Mouse (Mus musculus): ENCODE data around the gene Kif1bp. TPM values are rescaled to one million over a fixed set of nuclear protein-coding genes. Genes with fewer than 3 reads are reported as not detected.

Gene Kif1bp
- polyA plus RNA-seq, 1 experiment from 2014 or later: 62.5 TPM

GRCm38 (mm10) chr10:62549523-62550166, 28.6 kb downstream of the Kif1bp start:
- Histone ChIP-seq H3K27me3 (ENCODE audit: control insufficient read depth, insufficient read depth, low read length) (no peaks in the 10 kb centered on the region), H3K36me3 (ENCODE audit: control insufficient read depth, insufficient read depth, low read length) (no peaks in the 10 kb centered on the region), H3K4me2 (ENCODE audit: low read depth) (no peak overlapping the region), H3K9me3 (ENCODE audit: control insufficient read depth, low read length) (no peaks in the 10 kb centered on the region), H3K27ac (ENCODE audit: low read depth, low read length) (no peak overlapping the region), H3K4me1 (ENCODE audit: control insufficient read depth, insufficient read depth, low read length) (no peaks in the 10 kb centered on the region), H3K9ac (ENCODE audit: low read length) (no peak overlapping the region), H3K4me3 (ENCODE audit: low read depth, low read length) (no peak overlapping the region)
- 33% methylated on average over 13 of the region's 16 CpGs for WGBS
- ATAC-seq (ENCODE audit: insufficient read depth, low FRiP score, low TSS enrichment): no peak
- peak; percentile 67 for DNase-seq (ENCODE audit: low spot score)

DNA sequence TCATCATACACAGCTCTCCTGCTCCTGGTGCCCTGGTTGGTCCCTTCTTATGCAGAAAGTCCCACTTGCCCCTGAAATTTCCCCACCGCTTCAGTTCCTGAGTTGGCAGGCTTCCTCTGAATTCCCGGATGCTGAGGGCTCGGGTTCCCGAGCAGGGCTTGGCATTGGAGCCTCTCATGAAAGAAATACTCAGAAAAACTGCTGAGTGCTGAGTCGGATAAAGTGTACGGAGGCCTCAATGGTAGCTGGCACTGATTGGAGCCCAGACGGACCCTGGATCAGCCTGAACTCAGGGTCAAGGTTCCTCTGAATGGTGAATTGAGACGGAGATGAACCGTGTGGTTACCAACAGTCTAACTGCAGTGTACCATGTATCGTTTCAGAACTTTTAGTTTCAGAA, 31.8 kb downstream of the Kif1bp start:
- WGBS: 87% methylated on average over 10 of the region's 10 CpGs
- ATAC-seq (ENCODE audit: insufficient read depth, low FRiP score, low TSS enrichment): no peak
- no peak overlapping the region for H3K4me3 ChIP-seq (ENCODE audit: low read depth, low read length)
- H3K4me2 ChIP-seq (ENCODE audit: low read depth): no peak overlapping the region
- no peaks in the 10 kb centered on the region for H3K27me3 ChIP-seq (ENCODE audit: control insufficient read depth, insufficient read depth, low read length)
- no peaks in the 10 kb centered on the region for H3K36me3 ChIP-seq (ENCODE audit: control insufficient read depth, insufficient read depth, low read length)
- no peak overlapping the region for H3K27ac ChIP-seq (ENCODE audit: low read depth, low read length)
- no peaks in the 10 kb centered on the region for H3K9me3 ChIP-seq (ENCODE audit: control insufficient read depth, low read length)
- no peaks in the 10 kb centered on the region for H3K4me1 ChIP-seq (ENCODE audit: control insufficient read depth, insufficient read depth, low read length)
- H3K9ac ChIP-seq (ENCODE audit: low read length): no peak overlapping the region
- DNase-seq (ENCODE audit: low spot score): no peak

GRCm38 (mm10) chr10:62545759-62546158, 32.5 kb downstream of the Kif1bp start:
- Histone ChIP-seq H3K27ac (ENCODE audit: low read depth, low read length) (no peak overlapping the region), H3K4me3 (ENCODE audit: low read depth, low read length) (no peak overlapping the region), H3K27me3 (ENCODE audit: control insufficient read depth, insufficient read depth, low read length) (no peaks in the 10 kb centered on the region), H3K9ac (ENCODE audit: low read length) (no peak overlapping the region), H3K9me3 (ENCODE audit: control insufficient read depth, low read length) (no peaks in the 10 kb centered on the region), H3K4me2 (ENCODE audit: low read depth) (no peak overlapping the region), H3K36me3 (ENCODE audit: control insufficient read depth, insufficient read depth, low read length) (no peaks in the 10 kb centered on the region), H3K4me1 (ENCODE audit: control insufficient read depth, insufficient read depth, low read length) (no peaks in the 10 kb centered on the region)
- no peak for ATAC-seq (ENCODE audit: insufficient read depth, low FRiP score, low TSS enrichment)
- DNase-seq (ENCODE audit: low spot score): no peak

DNA sequence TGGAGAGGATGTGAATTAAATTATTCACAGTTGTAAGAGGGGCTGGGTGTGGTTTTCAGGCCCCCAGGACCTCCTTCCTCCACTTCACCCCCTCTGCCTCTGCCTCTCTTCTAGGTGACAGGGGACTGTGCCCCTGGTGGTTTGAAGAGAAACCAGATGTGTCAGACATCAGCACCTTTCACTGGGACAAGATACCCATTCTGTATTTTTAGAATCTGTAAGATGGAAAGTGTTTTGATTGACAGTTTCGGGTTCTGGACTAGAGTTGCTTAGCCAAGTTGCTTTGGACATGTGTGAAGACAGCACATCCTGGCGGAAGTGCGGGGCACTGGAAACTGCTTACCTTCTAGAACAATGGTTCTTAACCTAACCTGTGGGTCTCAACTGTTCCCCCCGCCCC, 33.9 kb downstream of the Kif1bp start:
- ATAC-seq (ENCODE audit: insufficient read depth, low FRiP score, low TSS enrichment): no peak
- Histone ChIP-seq H3K36me3 (ENCODE audit: control insufficient read depth, insufficient read depth, low read length) (no peaks in the 10 kb centered on the region), H3K4me2 (ENCODE audit: low read depth) (no peak overlapping the region), H3K4me3 (ENCODE audit: low read depth, low read length) (no peak overlapping the region), H3K4me1 (ENCODE audit: control insufficient read depth, insufficient read depth, low read length) (no peaks in the 10 kb centered on the region), H3K9me3 (ENCODE audit: control insufficient read depth, low read length) (no peaks in the 10 kb centered on the region), H3K27me3 (ENCODE audit: control insufficient read depth, insufficient read depth, low read length) (no peaks in the 10 kb centered on the region), H3K27ac (ENCODE audit: low read depth, low read length) (no peak overlapping the region), H3K9ac (ENCODE audit: low read length) (no peak overlapping the region)
- no peak for DNase-seq (ENCODE audit: low spot score)
- 91% methylated on average over 4 of the region's 4 CpGs for WGBS

- DNase-seq (ENCODE audit: low spot score) (no peak), ATAC-seq (ENCODE audit: insufficient read depth, low FRiP score, low TSS enrichment) (no peak)
- Histone ChIP-seq H3K4me1 (ENCODE audit: control insufficient read depth, insufficient read depth, low read length) (no peaks in the 10 kb centered on the region), H3K9me3 (ENCODE audit: control insufficient read depth, low read length) (no peaks in the 10 kb centered on the region), H3K36me3 (ENCODE audit: control insufficient read depth, insufficient read depth, low read length) (no peaks in the 10 kb centered on the region), H3K27me3 (ENCODE audit: control insufficient read depth, insufficient read depth, low read length) (no peaks in the 10 kb centered on the region), H3K27ac (ENCODE audit: low read depth, low read length) (no peak overlapping the region), H3K9ac (ENCODE audit: low read length) (no peak overlapping the region), H3K4me2 (ENCODE audit: low read depth) (no peak overlapping the region), H3K4me3 (ENCODE audit: low read depth, low read length) (no peak overlapping the region)
- 79% methylated on average over 12 of the region's 12 CpGs for WGBS
These were observed 34.9 kb downstream of the Kif1bp start for GRCm38 (mm10) chr10:62543399-62543808.

- Histone ChIP-seq H3K4me2 (ENCODE audit: low read depth) (no peak overlapping the region), H3K27ac (ENCODE audit: low read depth, low read length) (no peak overlapping the region), H3K9me3 (ENCODE audit: control insufficient read depth, low read length) (no peaks in the 10 kb centered on the region), H3K36me3 (ENCODE audit: control insufficient read depth, insufficient read depth, low read length) (no peaks in the 10 kb centered on the region), H3K27me3 (ENCODE audit: control insufficient read depth, insufficient read depth, low read length) (no peaks in the 10 kb centered on the region), H3K4me1 (ENCODE audit: control insufficient read depth, insufficient read depth, low read length) (no peaks in the 10 kb centered on the region), H3K4me3 (ENCODE audit: low read depth, low read length) (no peak overlapping the region), H3K9ac (ENCODE audit: low read length) (no peak overlapping the region)
- 95% methylated on average over 8 of the region's 8 CpGs for WGBS
- DNase-seq (ENCODE audit: low spot score) (no peak), ATAC-seq (ENCODE audit: insufficient read depth, low FRiP score, low TSS enrichment) (no peak)
These were observed 35.3 kb downstream of the Kif1bp start for GRCm38 (mm10) chr10:62542928-62543327.

- 98% methylated on average over 9 of the region's 12 CpGs for WGBS
- no peaks in the 10 kb centered on the region for H3K27me3 ChIP-seq (ENCODE audit: control insufficient read depth, insufficient read depth, low read length)
These were observed 35.8 kb downstream of the Kif1bp start for GRCm38 (mm10) chr10:62542507-62542906.

GRCm38 (mm10) chr10:62541499-62541898, 36.8 kb downstream of the Kif1bp start:
- DNase-seq (ENCODE audit: low spot score): no peak
- no peaks in the 10 kb centered on the region for H3K27me3 ChIP-seq (ENCODE audit: control insufficient read depth, insufficient read depth, low read length)
- 94% methylated on average over 12 of the region's 12 CpGs for WGBS
- H3K9ac ChIP-seq (ENCODE audit: low read length): no peak overlapping the region
- no peaks in the 10 kb centered on the region for H3K9me3 ChIP-seq (ENCODE audit: control insufficient read depth, low read length)
- H3K27ac ChIP-seq (ENCODE audit: low read depth, low read length): no peak overlapping the region
- no peak overlapping the region for H3K4me2 ChIP-seq (ENCODE audit: low read depth)
- no peak for ATAC-seq (ENCODE audit: insufficient read depth, low FRiP score, low TSS enrichment)
- H3K4me1 ChIP-seq (ENCODE audit: control insufficient read depth, insufficient read depth, low read length): no peaks in the 10 kb centered on the region
- H3K4me3 ChIP-seq (ENCODE audit: low read depth, low read length): no peak overlapping the region
- H3K36me3 ChIP-seq (ENCODE audit: control insufficient read depth, insufficient read depth, low read length): no peaks in the 10 kb centered on the region

More at GRCm38 (mm10) chr10:62542507-62542906, 35.8 kb downstream of the Kif1bp start:
- Histone ChIP-seq H3K27ac (ENCODE audit: low read depth, low read length) (no peak overlapping the region), H3K4me3 (ENCODE audit: low read depth, low read length) (no peak overlapping the region), H3K9ac (ENCODE audit: low read length) (no peak overlapping the region), H3K4me1 (ENCODE audit: control insufficient read depth, insufficient read depth, low read length) (no peaks in the 10 kb centered on the region), H3K9me3 (ENCODE audit: control insufficient read depth, low read length) (no peaks in the 10 kb centered on the region), H3K4me2 (ENCODE audit: low read depth) (no peak overlapping the region), H3K36me3 (ENCODE audit: control insufficient read depth, insufficient read depth, low read length) (no peaks in the 10 kb centered on the region)
- ATAC-seq (ENCODE audit: insufficient read depth, low FRiP score, low TSS enrichment) (no peak), DNase-seq (ENCODE audit: low spot score) (no peak)

- H3K4me2 ChIP-seq (ENCODE audit: low read depth): no peak overlapping the region
- H3K4me1 ChIP-seq (ENCODE audit: control insufficient read depth, insufficient read depth, low read length): no peaks in the 10 kb centered on the region
- H3K27ac ChIP-seq (ENCODE audit: low read depth, low read length): no peak overlapping the region
- DNase-seq (ENCODE audit: low spot score) (no peak), ATAC-seq (ENCODE audit: insufficient read depth, low FRiP score, low TSS enrichment) (no peak)
- 77% methylated on average over 3 of the region's 3 CpGs for WGBS
- H3K9ac ChIP-seq (ENCODE audit: low read length): no peak overlapping the region
- no peaks in the 10 kb centered on the region for H3K36me3 ChIP-seq (ENCODE audit: control insufficient read depth, insufficient read depth, low read length)
- H3K27me3 ChIP-seq (ENCODE audit: control insufficient read depth, insufficient read depth, low read length): no peaks in the 10 kb centered on the region
- no peak overlapping the region for H3K4me3 ChIP-seq (ENCODE audit: low read depth, low read length)
- H3K9me3 ChIP-seq (ENCODE audit: control insufficient read depth, low read length): no peaks in the 10 kb centered on the region
These were observed 37.5 kb downstream of the Kif1bp start for GRCm38 (mm10) chr10:62540800-62541199.

All from neural tube, embryonic 11.5 days (tissue).